Mouse (Mus musculus): ENCODE measurements around the gene Plekhh3.

Gene Plekhh3

GRCm38 (mm10) chr11:101170811-101171610 is at the start of gene Plekhh3:
Plekhh3 (minus strand) TSS chr11:101171351.
- DNase-seq (ENCODE audit: low spot score) = peak; percentile 97

GRCm38 (mm10) chr11:101220853-101221252 is 49.7 kb upstream of the Plekhh3 start:
- DNase-seq (ENCODE audit: low spot score) = no peak

DNA sequence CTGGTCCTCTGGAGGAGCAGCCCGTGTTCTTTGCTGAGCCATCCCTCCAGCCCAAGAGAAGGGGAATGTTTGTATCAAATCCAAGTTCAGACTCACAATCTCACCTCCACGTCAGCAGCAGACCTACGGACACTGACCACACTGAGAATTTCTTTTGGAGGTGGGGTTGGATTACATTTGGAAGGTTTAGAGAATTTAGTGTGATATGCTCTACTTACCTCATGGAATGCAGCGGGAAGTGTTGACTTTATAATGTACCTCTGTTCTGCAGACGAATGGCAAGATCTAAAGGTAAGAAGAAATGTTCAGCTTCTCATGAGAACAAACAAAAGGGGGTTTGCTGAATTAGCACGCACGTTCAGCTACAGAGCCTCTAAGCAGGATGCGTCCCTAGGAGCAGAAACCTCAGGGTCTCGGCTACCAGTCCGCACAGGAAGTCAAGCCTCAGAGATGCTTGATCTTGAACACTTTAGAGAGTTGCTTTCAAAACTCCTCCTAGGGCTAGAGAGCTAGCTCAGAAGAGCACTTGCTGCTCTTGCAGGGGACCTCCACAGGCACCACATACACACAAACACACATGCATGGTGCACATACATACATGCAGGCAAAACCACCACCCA is 47.4 kb upstream of the Plekhh3 start:
- DNase-seq (ENCODE audit: low spot score) = no peak

GRCm38 (mm10) chr11:101216936-101217335 is 45.8 kb upstream of the Plekhh3 start:
- no peak for DNase-seq (ENCODE audit: low spot score)

GRCm38 (mm10) chr11:101211970-101212369 is 40.8 kb upstream of the Plekhh3 start:
- no peak for DNase-seq (ENCODE audit: low spot score)

DNA sequence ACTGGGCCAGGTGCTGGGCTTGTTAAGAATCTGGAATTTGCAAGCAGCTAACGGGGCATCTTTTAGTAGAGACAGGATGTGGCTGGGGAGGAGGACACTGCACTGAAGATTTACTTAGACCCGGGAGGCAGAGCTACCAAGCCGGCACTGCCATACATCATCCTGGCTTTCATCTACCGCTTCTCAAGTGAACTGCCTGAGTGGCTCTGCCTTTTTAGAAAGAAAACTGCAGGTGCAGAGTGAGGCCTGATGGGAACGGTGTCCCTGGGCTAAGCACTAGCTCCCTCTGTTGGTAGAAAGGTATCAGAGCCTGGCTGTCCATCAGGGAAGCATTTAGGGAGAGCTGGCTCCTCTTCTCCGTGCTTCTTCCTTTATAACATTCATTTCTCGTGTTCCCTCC is 29.8 kb upstream of the Plekhh3 start:
- no peak for DNase-seq (ENCODE audit: low spot score)

DNA sequence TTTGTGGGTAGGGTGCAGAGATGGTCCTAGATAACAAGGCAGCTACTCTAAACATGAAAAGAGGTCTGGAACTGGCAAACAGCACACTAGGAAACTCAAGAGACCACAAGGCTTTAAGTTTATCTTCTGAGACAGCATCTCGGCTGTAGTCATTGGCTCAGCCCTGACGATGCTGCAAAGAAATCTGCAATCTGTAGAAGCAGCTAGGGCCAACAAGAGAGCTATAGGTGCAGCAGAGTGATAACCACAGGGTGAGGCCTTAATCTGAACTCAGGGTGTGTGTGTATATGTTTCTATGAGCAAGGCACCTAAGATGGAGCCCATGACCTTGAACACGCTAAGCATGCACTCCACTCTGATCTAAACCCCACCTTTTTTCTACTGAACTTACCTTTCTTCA is 28.4 kb upstream of the Plekhh3 start:
- DNase-seq (ENCODE audit: low spot score) = no peak

GRCm38 (mm10) chr11:101196175-101196574 is 25.0 kb upstream of the Plekhh3 start:
- no peak for DNase-seq (ENCODE audit: low spot score)

DNA sequence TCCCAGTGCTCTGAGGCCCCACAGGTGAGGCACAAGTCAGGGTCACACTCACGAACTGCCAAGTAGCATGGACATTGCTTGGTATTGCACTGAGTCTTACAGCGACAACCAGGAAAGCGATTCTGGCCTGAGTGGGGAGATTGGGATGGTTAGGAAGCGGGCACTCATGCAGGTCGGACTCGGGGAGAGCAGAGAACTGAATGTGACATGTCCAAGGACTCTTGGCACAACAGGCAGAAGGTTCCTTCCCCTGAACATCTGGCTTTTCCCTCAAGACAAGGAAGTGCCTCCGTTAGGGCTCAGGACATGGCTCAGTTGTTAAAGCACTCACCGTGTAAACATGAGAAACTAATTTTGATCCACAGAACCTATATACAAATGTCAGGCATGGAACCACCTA is 24.4 kb upstream of the Plekhh3 start:
- no peak for DNase-seq (ENCODE audit: low spot score)

- DNase-seq (ENCODE audit: low spot score) = no peak
These were observed 23.9 kb upstream of the Plekhh3 start for GRCm38 (mm10) chr11:101195101-101195500.

DNA sequence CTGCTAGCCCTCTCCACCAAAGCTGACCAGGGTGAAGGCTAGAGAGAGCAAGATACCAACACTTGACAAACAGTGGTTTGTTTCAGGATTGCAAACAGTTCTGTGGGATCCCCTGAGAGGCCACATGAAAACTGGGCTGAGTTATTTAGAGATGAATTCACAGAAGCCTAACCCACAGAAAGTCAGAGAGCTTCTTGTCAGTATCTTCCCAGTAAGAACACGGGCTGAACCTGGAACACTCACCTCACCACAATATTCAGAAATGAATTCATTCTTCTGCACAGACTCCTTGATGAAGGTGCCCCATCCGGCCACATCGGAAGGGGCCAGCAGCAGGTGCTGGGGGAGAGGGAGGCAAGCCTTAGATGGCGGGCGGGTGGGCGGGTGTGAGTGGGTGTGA is 23.5 kb upstream of the Plekhh3 start:
- DNase-seq (ENCODE audit: low spot score) = no peak

- DNase-seq (ENCODE audit: low spot score) = no peak
These were observed 23.0 kb upstream of the Plekhh3 start for GRCm38 (mm10) chr11:101194137-101194536.

GRCm38 (mm10) chr11:101193076-101193475 is 21.9 kb upstream of the Plekhh3 start:
- DNase-seq (ENCODE audit: low spot score) = no peak

GRCm38 (mm10) chr11:101192646-101193045 is 21.5 kb upstream of the Plekhh3 start:
- DNase-seq (ENCODE audit: low spot score) = no peak

DNA sequence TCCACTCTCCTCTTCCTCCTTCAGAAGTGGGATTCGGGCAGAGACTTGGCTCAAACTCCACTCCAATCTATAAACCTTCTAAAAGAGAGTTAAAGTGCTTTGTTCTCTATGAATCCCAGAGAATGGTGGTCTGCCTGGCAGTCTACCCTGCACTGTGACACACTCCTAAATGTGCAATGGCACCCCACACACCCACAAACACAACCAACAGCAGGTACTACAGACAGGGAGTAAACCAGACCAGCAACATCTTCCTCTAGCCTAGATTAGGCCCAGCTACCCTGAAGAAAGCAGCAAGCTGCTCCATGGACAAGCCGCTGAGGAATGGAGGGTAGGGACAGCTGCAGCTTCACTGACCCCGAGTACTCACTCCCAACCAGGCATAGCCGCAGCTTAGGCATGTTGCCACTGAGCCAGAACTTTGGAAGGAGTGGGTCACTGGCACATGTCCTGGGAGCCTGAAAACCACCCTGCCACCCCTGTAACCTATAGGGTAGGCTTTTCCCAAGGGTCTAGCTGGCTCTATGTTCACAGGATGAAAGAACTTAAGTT is 20.8 kb upstream of the Plekhh3 start:
- no peak for DNase-seq (ENCODE audit: low spot score)

GRCm38 (mm10) chr11:101190913-101191907 is 20.1 kb upstream of the Plekhh3 start:
- DNase-seq (ENCODE audit: low spot score) = no peak

GRCm38 (mm10) chr11:101190181-101190912 is 19.2 kb upstream of the Plekhh3 start:
- no peak for DNase-seq (ENCODE audit: low spot score)

DNA sequence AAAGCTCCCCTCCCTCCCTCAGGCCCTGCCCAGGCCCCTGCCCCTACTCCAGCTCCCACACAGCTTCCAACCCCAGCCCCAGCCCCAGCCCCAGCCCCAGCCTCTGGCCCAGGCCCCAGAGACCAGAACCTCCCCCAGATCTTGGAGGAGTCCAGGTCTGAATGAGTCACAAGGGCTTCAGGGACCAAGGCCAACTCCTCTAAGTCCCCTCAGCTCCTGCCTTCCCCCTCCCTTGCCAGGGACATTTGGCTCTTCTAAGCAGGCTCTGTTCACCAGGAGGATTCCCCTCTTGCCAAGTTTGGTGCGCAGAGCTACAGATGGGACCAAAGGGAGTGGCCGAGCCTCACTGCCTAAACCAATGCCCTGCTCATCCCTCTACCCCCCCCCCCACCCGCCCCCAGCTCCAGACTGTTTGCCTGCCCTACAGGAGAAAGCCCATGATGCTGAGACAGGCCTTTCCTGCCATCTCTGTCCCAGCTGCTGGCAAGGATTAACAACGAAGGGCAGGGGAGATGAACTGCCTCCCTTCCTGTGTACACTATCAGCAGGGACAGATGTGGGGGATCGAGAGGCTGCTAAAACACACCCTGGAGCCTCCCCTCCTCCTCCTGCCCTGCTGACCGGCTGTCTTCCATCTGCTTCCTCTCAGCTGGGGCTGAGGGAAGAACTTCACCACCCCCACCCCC is 18.5 kb upstream of the Plekhh3 start:
- peak; percentile 92 for DNase-seq (ENCODE audit: low spot score)

DNA sequence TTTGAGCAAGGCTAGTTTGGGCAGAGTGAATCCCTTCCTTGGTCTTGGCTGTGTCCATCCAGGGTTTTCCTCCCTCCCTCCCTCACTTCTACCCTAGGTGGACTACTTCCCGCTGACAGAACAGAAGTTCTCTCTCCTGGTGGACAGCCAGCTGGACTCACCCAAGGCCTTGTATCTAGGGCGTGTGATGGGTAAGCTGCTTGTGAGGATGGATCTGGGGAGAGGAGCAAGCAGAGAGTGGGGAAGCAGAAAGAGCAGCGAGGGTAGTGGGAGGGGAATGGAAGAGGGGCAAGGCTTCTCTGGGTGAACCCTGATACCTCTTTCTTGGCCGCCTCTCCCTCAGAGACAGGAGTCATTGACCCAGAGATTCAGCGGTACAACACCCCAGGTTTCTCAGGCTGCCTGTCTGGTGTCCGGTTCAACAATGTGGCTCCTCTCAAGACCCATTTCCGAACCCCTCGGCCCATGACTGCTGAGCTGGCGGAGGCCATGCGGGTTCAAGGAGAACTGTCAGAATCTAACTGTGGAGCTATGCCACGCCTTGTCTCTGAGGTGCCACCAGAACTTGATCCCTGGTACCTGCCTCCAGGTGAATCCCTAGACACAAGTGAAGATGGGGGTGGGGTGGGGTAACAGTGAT is 17.1 kb upstream of the Plekhh3 start:
- DNase-seq (ENCODE audit: low spot score) = peak; percentile 63

- no peak for DNase-seq (ENCODE audit: low spot score)
These were observed 16.4 kb upstream of the Plekhh3 start for GRCm38 (mm10) chr11:101187541-101187940.
